Mouse (Mus musculus) E14TG2a.4 (cell line): ENCODE results near the gene Dusp21.

Experiments
- CTCF ChIP-seq: conservative IDR thresholded peaks from 2 replicates; pipeline ENCODE4 v1.5.1; 2014; ENCODE audit warnings: low read length
- NANOG ChIP-seq: IDR thresholded peaks from 2 replicates; pipeline ENCODE4 v1.6.1; 2014; ENCODE audit warnings: borderline replicate concordance, low read length, mixed read lengths
- POU5F1 ChIP-seq: IDR thresholded peaks from 2 replicates; pipeline ENCODE4 v1.6.1; 2014; ENCODE audit warnings: low read length, borderline replicate concordance

DNA sequence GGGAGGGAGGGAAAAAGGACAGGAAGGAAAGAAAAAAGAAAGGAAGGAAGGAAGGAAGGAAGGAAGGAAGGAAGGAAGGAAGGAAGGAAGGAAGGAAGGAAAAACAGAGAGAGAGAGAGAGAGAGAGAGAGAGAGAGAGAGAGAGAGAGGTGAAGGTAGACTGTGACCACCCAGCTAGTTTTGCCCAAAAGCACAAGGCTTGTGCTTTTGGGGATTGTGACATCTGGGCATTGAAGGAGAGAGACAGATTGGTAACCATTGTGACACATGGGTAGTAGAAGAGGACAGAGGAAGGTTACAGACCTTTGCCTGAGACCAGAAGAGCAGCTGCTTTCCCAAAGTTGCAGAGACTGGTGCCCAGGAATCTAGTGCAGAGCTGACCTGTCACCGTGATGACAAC, at the start of gene Dusp21:
- TF ChIP-seq CTCF (no peak), NANOG (no peak), POU5F1 (no peak)
